Mouse (Mus musculus) embryonic facial prominence, embryonic 13.5 days (tissue): ENCODE measurements around the gene Aldh5a1. TPM values are rescaled to one million over a fixed set of nuclear protein-coding genes. Genes with fewer than 3 reads are reported as not detected.

Source experiments
- ATAC-seq: fragments of 200-750 bp; cut with Nextera tagmentation; 2 replicates; pipeline ENCODE4 v1.8.0; 2017; ENCODE audit warnings: low read depth; ENCODE audit not compliant: insufficient number of reproducible peaks, insufficient read depth, low FRiP score, low TSS enrichment
- H3K27ac ChIP-seq: fragments of 300-500 bp; sonication (generic); 2 replicates; pipeline ENCODE4 v1.5.1; 2015; ENCODE audit warnings: moderate library complexity, mild to moderate bottlenecking, inconsistent platforms
- H3K27me3 ChIP-seq: fragments of 300-500 bp; sonication (generic); 2 replicates; pipeline ENCODE4 v1.6.1; 2015; ENCODE audit warnings: mild to moderate bottlenecking, inconsistent platforms
- H3K36me3 ChIP-seq: fragments of 300-500 bp; sonication (generic); 2 replicates; pipeline ENCODE4 v1.6.1; 2015; ENCODE audit warnings: mild to moderate bottlenecking, inconsistent platforms
- H3K4me1 ChIP-seq: fragments of 300-500 bp; sonication (generic); 2 replicates; pipeline ENCODE4 v1.6.1; 2015; ENCODE audit warnings: inconsistent platforms
- H3K4me2 ChIP-seq: fragments of 300-500 bp; sonication (generic); 2 replicates; pipeline ENCODE4 v1.6.1; 2015; ENCODE audit warnings: moderate library complexity, mild to moderate bottlenecking, inconsistent platforms
- H3K4me3 ChIP-seq: fragments of 300-500 bp; sonication (generic); 2 replicates; pipeline ENCODE4 v1.5.1; 2015; ENCODE audit warnings: mild to moderate bottlenecking, inconsistent platforms
- H3K9ac ChIP-seq: fragments of 300-500 bp; sonication (generic); 2 replicates; pipeline ENCODE4 v1.6.1; 2015; ENCODE audit warnings: mild to moderate bottlenecking, inconsistent platforms
- H3K9me3 ChIP-seq: fragments of 300-500 bp; sonication (generic); 2 replicates; pipeline ENCODE4 v1.6.1; 2016; ENCODE audit warnings: inconsistent platforms
- WGBS: fragments of 180-500 bp; shearing (Covaris S2); methylation state at CpG from one replicate; pipeline ENCODE4 v1.1.7; 2015; ENCODE audit warnings: mixed read lengths; 5-methylcytosine and 5-hydroxymethylcytosine counted together
- polyA plus RNA-seq: library from polyadenylated mRNA; unstranded; fragments of >200 nt; fragmentation: Nextera tagmentation; extraction: Ambion mirVana; gene quantifications from 2 replicates; pipeline ENCODE4 v1.2.1, GENCODE M21; 2015

Aldh5a1 gene
- polyA plus RNA-seq, 1 experiment from 2014 or later = 6.9 TPM

DNA sequence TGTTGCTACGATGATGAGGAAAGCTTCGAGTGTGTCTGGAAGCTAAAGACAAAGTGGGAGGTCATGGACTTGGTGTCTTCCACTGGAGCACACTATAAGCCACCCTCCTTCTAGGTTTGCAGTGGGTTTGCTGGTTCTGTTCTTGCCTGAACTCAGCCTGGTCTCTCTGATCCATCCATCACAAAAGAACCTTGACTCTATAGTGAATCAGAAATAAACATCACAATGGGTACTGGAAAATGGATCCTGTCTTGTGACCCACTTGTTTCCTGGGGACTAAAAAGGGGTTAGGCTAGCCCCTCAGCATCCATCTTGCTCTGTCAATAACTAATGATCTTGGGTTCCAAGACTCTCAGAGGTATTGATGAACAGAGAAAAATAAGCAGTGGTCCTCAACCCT is 35.5 kb downstream of the Aldh5a1 start:
- H3K4me1 ChIP-seq = no peaks in the 10 kb centered on the region
- 86% methylated on average over 2 of the region's 2 CpGs for WGBS
- H3K4me2 ChIP-seq = no peak overlapping the region
- ATAC-seq = no peak
- no peaks in the 10 kb centered on the region for H3K9me3 ChIP-seq
- no peaks in the 10 kb centered on the region for H3K36me3 ChIP-seq
- H3K4me3 ChIP-seq = no peak overlapping the region
- no peak overlapping the region for H3K27ac ChIP-seq
- H3K27me3 ChIP-seq = no peaks in the 10 kb centered on the region
- no peak overlapping the region for H3K9ac ChIP-seq

DNA sequence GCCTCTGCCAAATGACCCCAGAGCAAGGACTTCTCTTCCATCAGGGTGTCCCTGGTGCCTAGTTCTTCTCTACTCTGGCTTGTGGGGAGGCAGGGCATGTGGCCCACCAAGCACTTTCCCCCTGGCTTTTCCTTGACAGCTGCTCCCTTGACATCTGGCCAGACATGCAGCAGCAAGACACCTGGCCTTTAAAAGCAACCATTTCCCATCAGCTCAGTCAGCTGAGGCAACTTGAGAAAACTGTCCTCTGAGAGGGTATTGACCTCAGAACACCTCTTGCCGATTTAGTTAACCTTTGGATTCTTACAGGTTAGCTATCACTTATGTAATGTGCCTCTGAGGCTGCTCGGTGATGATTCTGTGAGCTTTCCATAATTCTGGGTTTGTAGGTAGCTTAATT is 43.6 kb downstream of the Aldh5a1 start:
- 77% methylated on average over 2 of the region's 2 CpGs for WGBS
- H3K27ac ChIP-seq = no peak overlapping the region
- ATAC-seq = no peak

DNA sequence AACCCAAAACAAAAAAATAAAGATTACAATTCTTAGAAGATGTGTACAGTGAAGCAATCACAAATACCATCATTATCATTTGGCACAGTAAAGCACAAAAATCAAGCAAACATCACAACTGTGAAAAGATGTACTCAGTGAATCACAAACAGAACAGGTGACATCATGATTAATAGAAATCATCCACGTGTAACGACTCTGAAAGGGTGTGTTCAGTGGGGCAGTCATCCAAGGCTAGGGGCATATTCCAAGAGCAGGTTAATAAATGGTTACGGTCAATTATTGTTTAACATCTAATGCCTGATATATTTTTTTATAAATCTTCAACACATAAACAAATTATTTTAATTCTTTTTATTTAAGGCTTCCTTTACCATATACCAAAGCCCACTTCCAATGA is 44.9 kb downstream of the Aldh5a1 start:
- ATAC-seq = no peak
- no peak overlapping the region for H3K27ac ChIP-seq
- 86% methylated on average over 3 of the region's 3 CpGs for WGBS

More for the DNA sequence above, 43.6 kb downstream of the Aldh5a1 start:
- Histone ChIP-seq H3K4me2 (no peak overlapping the region), H3K4me1 (no peaks in the 10 kb centered on the region), H3K36me3 (no peaks in the 10 kb centered on the region), H3K9ac (no peak overlapping the region), H3K9me3 (no peaks in the 10 kb centered on the region), H3K27me3 (no peaks in the 10 kb centered on the region), H3K4me3 (no peak overlapping the region)

DNA sequence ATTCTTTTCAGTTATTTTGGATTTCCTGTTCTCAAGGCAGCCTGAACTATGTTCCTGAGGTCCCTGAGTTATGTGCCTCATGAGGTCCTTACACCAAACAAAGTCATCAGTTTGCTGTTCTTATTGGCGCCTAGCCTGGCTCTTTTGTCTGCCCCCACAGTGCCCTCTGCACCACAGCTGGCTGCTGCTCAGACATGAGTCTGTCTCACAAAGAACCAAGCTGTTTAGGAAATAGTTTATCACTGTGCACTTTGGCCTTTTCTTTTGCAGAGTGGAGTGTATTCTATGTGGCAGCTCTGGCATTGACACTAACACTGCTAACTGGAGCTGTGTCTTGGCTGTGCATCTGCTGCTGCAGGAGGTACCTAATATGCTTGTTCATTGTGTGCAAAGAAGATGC is 47.9 kb downstream of the Aldh5a1 start:
- H3K4me1 ChIP-seq = no peaks in the 10 kb centered on the region
- H3K4me3 ChIP-seq = no peak overlapping the region
- no peak overlapping the region for H3K27ac ChIP-seq
- H3K9ac ChIP-seq = no peak overlapping the region
- H3K27me3 ChIP-seq = no peaks in the 10 kb centered on the region
- no peaks in the 10 kb centered on the region for H3K36me3 ChIP-seq
- 67% methylated on average over 1 of the region's 1 CpGs for WGBS
- ATAC-seq = no peak
- no peak overlapping the region for H3K4me2 ChIP-seq
- no peaks in the 10 kb centered on the region for H3K9me3 ChIP-seq

More for the DNA sequence above, 44.9 kb downstream of the Aldh5a1 start:
- no peak overlapping the region for H3K4me3 ChIP-seq
- no peaks in the 10 kb centered on the region for H3K9me3 ChIP-seq
- no peaks in the 10 kb centered on the region for H3K36me3 ChIP-seq
- no peaks in the 10 kb centered on the region for H3K4me1 ChIP-seq
- no peak overlapping the region for H3K9ac ChIP-seq
- H3K4me2 ChIP-seq = no peak overlapping the region
- no peaks in the 10 kb centered on the region for H3K27me3 ChIP-seq

DNA sequence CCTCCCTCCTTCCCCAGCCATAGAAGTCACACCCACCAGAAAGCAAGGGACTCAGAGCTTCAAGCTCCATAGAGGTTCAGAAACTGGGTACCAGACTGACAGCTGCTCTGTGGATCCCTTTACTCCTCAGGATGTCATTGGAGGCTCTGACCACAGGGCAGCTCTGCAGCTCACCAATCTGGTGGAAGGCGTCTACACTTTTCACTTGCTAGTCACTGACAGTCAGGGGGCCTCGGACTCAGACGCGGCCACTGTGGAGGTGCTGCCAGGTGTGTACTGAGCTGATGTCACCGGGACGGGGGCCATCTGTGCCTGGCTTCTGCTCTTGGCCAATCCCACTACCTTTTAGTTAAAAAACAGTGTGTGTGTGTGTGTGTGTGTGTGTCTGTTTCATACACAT is 55.0 kb downstream of the Aldh5a1 start:
- no peak overlapping the region for H3K4me3 ChIP-seq
- H3K4me1 ChIP-seq = no peaks in the 10 kb centered on the region
- no peaks in the 10 kb centered on the region for H3K36me3 ChIP-seq
- H3K4me2 ChIP-seq = no peak overlapping the region
- no peak overlapping the region for H3K27ac ChIP-seq
- H3K9me3 ChIP-seq = no peaks in the 10 kb centered on the region
- ATAC-seq = no peak
- WGBS = 93% methylated on average over 6 of the region's 6 CpGs
- H3K27me3 ChIP-seq = no peaks in the 10 kb centered on the region
- H3K9ac ChIP-seq = no peak overlapping the region

DNA sequence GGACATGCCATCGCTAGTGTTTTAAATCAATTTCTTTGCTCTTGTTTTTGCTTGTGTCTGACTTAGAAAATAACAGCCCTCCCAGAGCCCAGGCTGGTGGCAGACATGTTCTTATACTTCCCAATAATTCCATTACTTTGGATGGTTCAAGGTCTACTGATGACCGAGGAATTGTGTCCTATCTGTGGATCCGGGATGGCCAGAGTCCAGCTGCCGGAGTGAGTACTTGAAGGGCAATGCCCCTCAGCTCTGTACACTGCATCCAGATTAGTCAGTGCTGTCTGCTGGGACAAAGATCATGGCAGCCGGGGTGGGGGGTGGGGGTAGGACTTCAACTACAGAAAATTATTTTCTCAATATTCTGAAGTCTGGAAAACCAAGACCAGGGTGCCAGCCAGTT is 56.8 kb downstream of the Aldh5a1 start:
- Histone ChIP-seq H3K4me1 (no peaks in the 10 kb centered on the region), H3K4me3 (no peak overlapping the region), H3K9ac (no peak overlapping the region), H3K27ac (no peak overlapping the region), H3K27me3 (no peaks in the 10 kb centered on the region), H3K4me2 (no peak overlapping the region), H3K36me3 (no peaks in the 10 kb centered on the region), H3K9me3 (no peaks in the 10 kb centered on the region)
- no peak for ATAC-seq
- 88% methylated on average over 5 of the region's 5 CpGs for WGBS

DNA sequence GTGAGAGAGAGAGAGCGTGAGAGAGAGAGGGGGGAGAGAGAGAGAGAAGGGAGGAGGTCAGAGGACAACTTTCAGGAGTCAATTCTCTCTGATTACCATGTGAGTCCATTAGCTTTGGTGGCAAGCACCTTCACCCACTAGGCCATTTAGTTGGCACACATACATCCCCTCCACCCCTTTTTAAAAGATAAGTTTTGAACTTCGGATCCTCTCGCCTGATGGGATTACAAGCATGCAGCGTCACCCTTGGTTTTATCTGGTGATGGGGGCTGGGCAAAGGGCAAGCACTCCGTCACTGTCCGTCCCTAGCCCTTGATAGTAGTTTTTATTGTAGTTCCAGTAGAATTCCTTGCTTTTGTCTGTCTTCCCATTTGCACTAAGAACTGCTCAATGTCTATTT is 57.3 kb downstream of the Aldh5a1 start:
- Histone ChIP-seq H3K4me3 (no peak overlapping the region), H3K9ac (no peak overlapping the region), H3K36me3 (no peaks in the 10 kb centered on the region), H3K9me3 (no peaks in the 10 kb centered on the region), H3K4me1 (no peaks in the 10 kb centered on the region), H3K4me2 (no peak overlapping the region), H3K27me3 (no peaks in the 10 kb centered on the region), H3K27ac (no peak overlapping the region)
- WGBS = 91% methylated on average over 6 of the region's 6 CpGs
- no peak for ATAC-seq

DNA sequence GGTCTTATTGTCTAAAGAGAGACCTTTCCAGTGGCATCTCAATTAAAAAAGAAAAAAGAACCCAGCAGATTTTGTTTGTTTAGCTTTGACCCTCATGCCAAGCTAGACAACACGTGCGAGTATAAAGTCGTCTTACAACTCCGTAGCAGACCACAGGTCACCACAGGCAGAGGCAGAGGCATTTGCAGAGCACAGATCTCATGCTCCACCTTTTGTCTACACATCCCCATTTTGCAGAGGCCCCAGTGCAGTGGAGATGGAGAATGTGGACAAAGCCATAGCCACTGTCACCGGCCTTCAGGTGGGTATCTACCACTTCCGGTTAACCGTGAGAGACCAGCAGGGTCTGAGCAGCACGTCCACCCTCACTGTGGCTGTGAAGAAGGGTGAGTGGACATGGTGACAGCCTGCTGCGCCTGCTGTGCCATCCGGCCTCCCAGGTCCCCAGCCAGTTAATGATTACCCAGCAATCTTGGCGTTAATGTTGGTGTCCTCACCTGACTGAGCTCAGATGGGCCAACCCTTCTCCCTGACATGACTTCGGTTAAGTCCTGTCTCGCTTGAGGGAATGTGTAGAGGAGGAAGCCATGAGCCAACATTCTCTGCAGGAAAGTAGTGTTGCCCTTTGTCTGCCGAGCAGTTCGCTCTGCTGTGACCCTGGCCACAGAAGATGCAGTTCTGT is 58.0 kb downstream of the Aldh5a1 start:
- Histone ChIP-seq H3K9ac (no peak overlapping the region), H3K4me3 (no peak overlapping the region), H3K4me1 (no peaks in the 10 kb centered on the region), H3K9me3 (no peaks in the 10 kb centered on the region), H3K27me3 (no peaks in the 10 kb centered on the region), H3K36me3 (no peaks in the 10 kb centered on the region), H3K27ac (no peak overlapping the region), H3K4me2 (no peak overlapping the region)
- WGBS = 91% methylated on average over 15 of the region's 15 CpGs
- ATAC-seq = no peak

DNA sequence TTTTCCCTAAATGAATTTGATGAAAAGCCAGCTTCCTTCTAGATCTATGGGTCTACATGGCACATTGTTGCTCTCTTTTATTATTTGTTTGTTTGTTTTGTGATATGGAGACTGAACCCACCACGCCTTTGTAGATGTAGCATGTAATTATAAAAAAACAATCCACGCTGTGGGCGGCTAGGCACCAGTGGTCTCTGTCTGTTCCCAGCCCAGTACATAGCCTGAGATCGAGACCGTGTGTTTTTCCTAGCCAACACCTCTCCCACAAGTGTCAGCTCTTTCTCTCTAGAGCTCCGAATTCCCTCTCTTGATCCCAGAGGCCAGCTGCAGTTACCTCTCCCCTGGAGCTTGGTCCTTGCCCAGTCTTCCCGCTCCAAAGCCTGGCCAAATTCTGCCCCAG is 69.2 kb downstream of the Aldh5a1 start:
- 88% methylated on average over 7 of the region's 7 CpGs for WGBS

DNA sequence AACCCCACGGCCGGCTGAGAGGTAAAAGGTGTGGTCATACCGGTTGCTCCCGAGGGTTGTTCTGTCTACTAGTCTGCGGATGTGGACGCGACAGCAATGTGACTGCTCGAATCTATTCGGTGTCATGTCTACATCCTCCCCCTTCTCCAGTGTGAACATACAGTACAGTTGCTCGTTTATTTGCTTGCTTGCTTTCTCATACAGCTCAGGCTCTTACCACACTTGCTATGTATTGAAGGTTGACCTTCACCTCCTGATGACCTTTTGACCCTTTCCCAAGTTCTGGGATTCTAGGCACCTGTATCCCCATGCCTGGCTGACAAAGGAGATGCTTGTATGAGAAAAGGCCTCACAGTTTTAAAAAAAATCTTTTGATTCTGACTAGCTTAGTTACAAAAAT is 69.7 kb downstream of the Aldh5a1 start:
- Histone ChIP-seq H3K36me3 (no peaks in the 10 kb centered on the region), H3K4me2 (no peak overlapping the region), H3K9ac (no peak overlapping the region), H3K27ac (no peak overlapping the region), H3K27me3 (no peaks in the 10 kb centered on the region), H3K4me3 (no peak overlapping the region), H3K4me1 (no peaks in the 10 kb centered on the region), H3K9me3 (no peaks in the 10 kb centered on the region)
- WGBS = 87% methylated on average over 10 of the region's 10 CpGs
- ATAC-seq = no peak

More for the DNA sequence above, 69.2 kb downstream of the Aldh5a1 start:
- Histone ChIP-seq H3K4me1 (no peaks in the 10 kb centered on the region), H3K4me3 (no peak overlapping the region), H3K27me3 (no peaks in the 10 kb centered on the region), H3K9ac (no peak overlapping the region), H3K36me3 (no peaks in the 10 kb centered on the region), H3K27ac (no peak overlapping the region), H3K4me2 (no peak overlapping the region), H3K9me3 (no peaks in the 10 kb centered on the region)
- ATAC-seq = no peak

DNA sequence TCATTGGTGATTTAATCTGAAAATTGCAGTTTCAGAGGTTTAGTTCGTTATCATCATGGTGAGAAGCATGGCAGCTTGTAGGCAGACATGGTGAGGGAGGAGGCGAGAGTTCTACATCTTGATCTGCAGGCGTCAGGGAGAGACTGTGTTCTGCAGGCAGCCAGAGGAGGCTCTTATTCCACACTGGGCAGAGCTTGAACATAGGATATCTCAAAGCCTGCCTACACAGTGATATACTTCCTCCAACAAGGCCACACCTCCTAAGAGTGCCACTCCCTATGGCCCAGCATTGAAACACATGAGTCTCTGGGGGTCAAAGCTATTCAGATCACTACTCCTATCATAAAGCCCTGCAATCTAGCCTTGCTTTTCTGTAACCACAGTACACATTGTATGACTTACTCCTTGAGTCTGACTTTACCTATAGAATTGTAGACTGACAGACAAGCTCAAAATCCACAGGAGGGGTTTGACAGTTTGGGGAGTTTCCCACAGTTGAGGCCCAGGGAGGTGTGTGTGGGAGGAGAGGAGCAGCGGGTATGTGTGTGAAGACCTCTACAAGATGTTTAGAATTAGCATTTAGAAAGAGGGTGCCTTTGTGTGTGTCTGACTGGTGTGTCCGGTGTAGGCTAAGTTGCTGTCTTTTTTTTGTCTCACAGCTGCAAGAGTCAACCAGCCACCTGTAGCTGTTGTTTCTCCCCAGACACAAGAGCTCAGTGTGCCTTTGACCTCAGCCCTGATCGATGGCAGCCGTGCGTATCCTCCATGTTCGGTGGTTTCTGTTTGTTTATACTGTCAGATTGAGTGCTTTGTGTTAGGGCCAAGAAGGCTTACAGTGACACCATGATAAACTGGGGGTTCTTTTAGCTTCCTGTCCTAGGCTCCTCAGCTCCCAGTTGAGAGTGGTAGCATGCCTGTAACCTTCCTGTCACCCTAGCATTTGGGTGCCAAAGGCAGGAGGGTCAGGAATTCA is 70.7 kb downstream of the Aldh5a1 start:
- Histone ChIP-seq H3K27ac (no peak overlapping the region), H3K4me2 (no peak overlapping the region), H3K4me1 (no peaks in the 10 kb centered on the region), H3K4me3 (no peak overlapping the region), H3K9ac (no peak overlapping the region), H3K9me3 (no peaks in the 10 kb centered on the region), H3K36me3 (no peaks in the 10 kb centered on the region), H3K27me3 (no peaks in the 10 kb centered on the region)
- 70% methylated on average over 9 of the region's 9 CpGs for WGBS
- no peak for ATAC-seq

DNA sequence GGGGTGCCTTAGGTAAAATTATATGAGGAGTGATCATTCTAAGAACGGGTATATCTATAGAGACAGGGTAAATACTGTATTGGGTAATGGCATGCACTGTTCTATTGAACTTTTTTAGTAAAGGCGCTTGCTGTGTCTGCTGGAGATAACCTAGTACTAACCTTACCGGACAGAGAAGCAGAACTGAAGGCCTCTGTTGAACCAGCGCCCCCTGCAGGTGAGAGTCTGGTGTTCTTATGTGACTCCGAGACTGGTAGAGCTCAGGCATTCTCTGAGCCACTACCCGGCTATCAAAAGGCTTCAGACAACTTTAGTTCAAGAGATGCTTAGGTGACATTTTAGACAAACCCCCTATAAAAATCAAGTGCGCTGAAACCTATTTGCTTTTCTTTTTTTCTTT is 74.9 kb downstream of the Aldh5a1 start:
- H3K27ac ChIP-seq = no peak overlapping the region
- H3K4me1 ChIP-seq = no peaks in the 10 kb centered on the region
- H3K9me3 ChIP-seq = no peaks in the 10 kb centered on the region
- 63% methylated on average over 7 of the region's 7 CpGs for WGBS
- no peak overlapping the region for H3K4me2 ChIP-seq
- no peaks in the 10 kb centered on the region for H3K27me3 ChIP-seq
- no peak overlapping the region for H3K9ac ChIP-seq
- no peak for ATAC-seq
- no peak overlapping the region for H3K4me3 ChIP-seq
- H3K36me3 ChIP-seq = no peaks in the 10 kb centered on the region
